Mouse (Mus musculus) liver, postnatal 0 days (tissue): Measurements from ENCODE around the gene Sh2b1.

ENCODE experiments used
- CTCF ChIP-seq: sonication (generic); IDR thresholded peaks from 2 replicates; pipeline ENCODE4 v1.5.1; 2016; ENCODE audit warnings: antibody characterized with exemption, low read depth
- EP300 ChIP-seq: IDR thresholded peaks from 2 replicates; pipeline ENCODE4 v1.6.1; 2016; ENCODE audit warnings: antibody characterized with exemption, low read depth, mild to moderate bottlenecking

DNA sequence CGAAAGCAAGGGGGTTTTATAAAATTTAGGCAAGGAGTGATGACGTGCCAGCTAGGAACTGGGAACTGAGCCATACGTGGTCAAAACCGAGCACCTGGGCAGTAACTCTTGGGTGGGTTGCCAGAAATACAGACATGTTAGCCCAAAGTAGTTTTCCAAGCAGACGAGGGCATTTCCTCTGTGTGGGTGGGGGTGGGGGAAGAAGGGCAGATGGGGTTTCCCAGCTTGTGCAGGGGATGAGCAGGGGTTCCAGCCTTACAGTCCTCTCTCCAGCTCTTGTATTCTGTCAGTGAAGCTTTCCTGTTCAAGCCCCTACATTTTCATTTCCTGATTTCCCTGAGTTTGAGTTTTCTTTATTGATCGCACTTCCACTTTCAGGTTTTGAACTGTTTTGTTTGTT is 51.1 kb downstream of the Sh2b1 start:
- TF ChIP-seq CTCF (no peak), EP300 (no peak)
